Mouse (Mus musculus) Muller cell, postnatal 12 days (primary cell): ENCODE measurements at regions not wholly inside any gene's neighbourhood (a gene's known extent, or its start where the extent isn't known, plus 50 kb on each side); places are given as distances from the start of the nearest gene placed in this dataset.
A peak's percentile ranks its signal among the peaks of the same experiment; 100 is the strongest.
"Not testable (repeated sequence)": the region's sequence is repeated elsewhere in the genome, so short reads cannot be mapped to it uniquely, and the experiment has no call there.

ENCODE experiments used
- DNase-seq: peaks from one replicate; pipeline ENCODE4 v3.0.0-alpha.2; 2015; ENCODE audit errors: inconsistent ontology term

GRCm38 (mm10) chr5:22670296-22670695, 75.6 kb upstream of the Lhfpl3 start:
- DNase-seq, result no peak

GRCm38 (mm10) chr5:22641233-22641632, 91.0 kb upstream of the Orc5 start:
- DNase-seq, result peak; percentile 39

GRCm38 (mm10) chr5:22616989-22617388, 66.8 kb upstream of the Orc5 start:
- not testable (repeated sequence) for DNase-seq
